Mouse (Mus musculus): ENCODE results near the gene Pax2. TPM values are rescaled to one million over a fixed set of nuclear protein-coding genes. Genes with fewer than 3 reads are reported as not detected.

The Pax2 gene
- total RNA-seq, 2 experiments from 2014 or later: not detected

DNA sequence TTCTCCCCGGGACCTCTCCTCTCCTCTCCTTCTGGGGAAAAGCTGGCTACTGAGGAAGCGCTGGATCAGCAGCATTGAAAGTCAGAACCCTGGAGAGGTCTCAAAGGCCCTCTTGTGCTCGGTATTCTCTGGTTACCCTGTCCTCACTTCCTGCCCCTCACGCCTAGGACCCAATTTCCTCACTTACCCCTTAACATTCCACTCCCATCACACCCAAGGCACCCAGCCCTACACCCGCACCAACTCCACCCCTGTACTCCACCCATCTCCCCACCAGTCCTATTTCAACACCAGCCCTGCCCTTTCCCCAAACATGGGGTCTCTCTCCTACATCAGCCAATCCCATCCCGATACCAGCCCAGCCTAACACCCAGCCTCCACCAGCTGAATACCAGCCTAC lies 119.1 kb downstream of the Pax2 start:
- intact Hi-C loops (cut with DNase I): no loop called here
- no peak for DNase-seq (ENCODE audit: extremely low spot score in 1 of 2, low spot score in 2 of 2)

DNA sequence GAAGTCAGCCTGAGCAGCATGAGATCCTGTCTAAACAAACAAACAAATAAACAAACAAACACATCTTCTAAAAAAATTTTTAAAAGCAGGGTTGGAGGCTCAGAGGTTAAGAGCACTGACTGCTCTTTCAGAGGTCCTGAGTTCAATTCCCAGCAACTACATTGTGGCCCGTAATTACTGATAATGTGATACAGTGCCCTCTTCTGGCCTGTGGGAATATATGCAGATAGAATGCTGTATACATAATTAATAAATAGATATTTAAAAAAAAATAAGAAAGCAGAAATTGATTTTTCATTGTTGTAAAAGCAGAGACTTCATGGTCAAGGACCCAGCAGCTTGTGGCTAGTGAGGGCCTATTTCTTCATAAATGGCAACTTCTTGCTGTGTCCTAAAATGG lies 119.9 kb downstream of the Pax2 start:
- no peak for DNase-seq (ENCODE audit: extremely low spot score in 1 of 2, low spot score in 2 of 2)
- intact Hi-C loops (cut with DNase I): no loop called here

DNA sequence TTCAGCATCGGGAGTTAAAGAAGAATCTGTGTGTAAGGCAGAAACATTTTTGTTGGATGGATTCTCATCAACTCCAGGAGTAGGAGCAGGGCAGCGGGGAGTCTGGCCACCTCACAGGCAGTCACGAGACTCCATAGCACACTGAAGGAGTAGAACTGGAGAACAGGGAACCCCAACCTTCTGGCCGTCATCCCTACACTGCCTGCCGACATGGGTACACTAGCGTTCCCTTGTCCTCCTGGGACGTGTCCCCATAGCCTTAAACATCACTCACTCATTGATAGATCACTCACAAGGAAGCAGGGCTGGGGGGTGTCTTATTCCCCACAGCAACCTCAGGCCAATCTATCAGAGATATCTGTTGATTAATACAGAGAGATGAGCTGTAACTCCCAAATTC lies 120.7 kb downstream of the Pax2 start:
- intact Hi-C loops (cut with DNase I): no loop called here
- no peak for DNase-seq (ENCODE audit: extremely low spot score in 1 of 2, low spot score in 2 of 2)

DNA sequence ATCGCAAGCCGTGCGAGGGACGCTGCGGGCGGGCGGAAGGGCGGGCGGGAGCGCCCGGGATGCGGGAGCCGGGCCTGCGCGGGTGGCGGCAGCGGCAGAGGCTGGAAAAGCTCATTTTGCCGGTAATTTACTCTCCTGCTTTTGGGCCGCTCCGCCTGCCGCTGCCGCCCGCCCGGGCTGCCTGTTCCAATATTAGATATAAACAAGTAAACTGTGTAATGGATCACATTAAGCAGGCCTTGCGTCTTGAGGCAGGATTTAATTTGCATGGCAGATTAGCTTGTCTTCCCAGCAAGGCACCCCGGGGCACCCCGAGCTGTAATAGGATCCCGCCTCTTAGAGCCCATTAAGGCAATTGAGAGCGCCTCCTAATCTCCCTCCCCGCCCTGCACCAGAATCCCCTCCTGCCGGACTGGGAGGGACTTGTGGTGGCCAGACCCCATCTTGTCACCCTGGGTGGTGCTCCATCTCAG lies 126.7 kb downstream of the Pax2 start:
- DNase-seq (ENCODE audit: extremely low spot score in 1 of 2, low spot score in 2 of 2): peak in 1 of 2 experiments; percentile 51
- intact Hi-C loops (cut with DNase I): loop anchor here (5.0 kb wide), 1 partner anchor 60 kb away; no protein-coding TSS in a partner anchor

DNA sequence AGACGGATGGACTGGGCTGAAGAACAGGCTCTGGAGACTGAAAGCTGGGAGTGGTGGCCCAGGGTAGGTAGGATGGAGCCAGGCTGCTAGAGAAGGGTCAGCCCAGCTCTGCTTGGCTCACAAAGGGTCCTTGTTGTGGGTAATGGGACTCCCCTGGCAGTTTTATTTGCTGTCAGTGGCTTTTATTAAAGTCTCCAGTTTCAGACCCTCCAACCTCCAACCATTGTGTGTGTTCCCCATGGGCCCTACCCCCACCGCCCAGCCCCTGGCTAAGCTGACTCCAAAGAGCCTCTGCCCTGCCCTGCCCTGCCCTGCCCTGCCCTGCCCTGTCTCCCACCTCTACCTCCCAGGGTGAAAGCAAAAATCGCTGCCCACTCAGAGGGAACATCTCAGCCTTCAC lies 128.5 kb downstream of the Pax2 start:
- intact Hi-C loops (cut with DNase I): loop anchor here (5.0 kb wide), 1 partner anchor 62 kb away; no protein-coding TSS in a partner anchor
- no peak for DNase-seq (ENCODE audit: extremely low spot score in 1 of 2, low spot score in 2 of 2)

DNA sequence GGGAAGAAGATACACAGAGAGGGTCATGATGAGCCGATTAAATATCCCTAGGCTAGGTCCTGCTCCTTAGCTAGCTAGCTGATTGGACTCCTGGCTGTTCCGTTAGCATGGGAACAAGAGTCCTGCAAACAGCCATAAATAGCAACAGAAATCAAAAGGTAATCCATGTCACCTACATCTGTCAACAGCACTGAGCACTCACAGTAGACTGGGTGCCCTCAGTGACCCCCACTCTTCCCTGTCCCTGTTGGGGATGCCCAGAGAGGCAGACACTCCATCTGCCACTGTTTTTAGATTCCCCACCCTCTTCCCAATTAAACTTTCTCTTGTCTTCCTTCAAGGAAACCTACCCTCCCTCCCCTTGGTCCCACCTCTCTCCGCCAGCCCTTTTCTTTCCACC lies 130.6 kb downstream of the Pax2 start:
- DNase-seq (ENCODE audit: extremely low spot score in 1 of 2, low spot score in 2 of 2): no peak
- intact Hi-C loops (cut with DNase I): loop anchor here (5.0 kb wide), 1 partner anchor 129 kb away; the partner anchor contains the start of gene Pax2

Small RNA genes within 50 kb of the gene (microRNA-seq; reads per million reads assigned to microRNA genes)
- not detected for gene Mir6405

Other genes with a start within 250 kb of the Pax2 start
- gene Sec31b, start 210.2 kb upstream of the Pax2 start, total RNA-seq (2021): under 1 TPM; 0.28 to 0.30 TPM
- not detected for gene Gm20538, start 203.2 kb upstream of the Pax2 start, total RNA-seq (2021)
- gene Ndufb8, start 200.6 kb upstream of the Pax2 start, total RNA-seq (2021): 100 to 1,000 TPM; 390 to 404 TPM
- 10 to 100 TPM; 32.5 to 33.7 TPM for gene Hif1an, start 193.2 kb upstream of the Pax2 start, total RNA-seq (2021)
- gene Slf2, start 175.1 kb downstream of the Pax2 start, total RNA-seq (2021): 10 to 100 TPM; 29.9 to 30.4 TPM
- gene Sema4g, start 233.1 kb downstream of the Pax2 start, total RNA-seq (2021): 10 to 100 TPM; 59.6 to 62.9 TPM
- 10 to 100 TPM; 11.7 to 12.2 TPM for gene Twnk, start 249.6 kb downstream of the Pax2 start, total RNA-seq (2021)

Data from left cerebral cortex, postnatal 10 days (tissue).